Mouse (Mus musculus) lung, postnatal 14 days (tissue): Measurements from ENCODE around the gene Vmo1.
A peak's percentile ranks its signal among the peaks of the same experiment; 100 is the strongest.
"Not testable (repeated sequence)": the region's sequence is repeated elsewhere in the genome, so short reads cannot be mapped to it uniquely, and the experiment has no call there.

Experiments
- DNase-seq: peaks from one replicate; pipeline ENCODE4 v3.0.0; 2021

Vmo1 gene

GRCm38 (mm10) chr11:70518923-70519322 lies 4.5 kb upstream of the Vmo1 start, which contains the start of gene Gltpd2:
TSS of gene Gltpd2 (plus strand) at chr11:70519196.
- DNase-seq: no peak

DNA sequence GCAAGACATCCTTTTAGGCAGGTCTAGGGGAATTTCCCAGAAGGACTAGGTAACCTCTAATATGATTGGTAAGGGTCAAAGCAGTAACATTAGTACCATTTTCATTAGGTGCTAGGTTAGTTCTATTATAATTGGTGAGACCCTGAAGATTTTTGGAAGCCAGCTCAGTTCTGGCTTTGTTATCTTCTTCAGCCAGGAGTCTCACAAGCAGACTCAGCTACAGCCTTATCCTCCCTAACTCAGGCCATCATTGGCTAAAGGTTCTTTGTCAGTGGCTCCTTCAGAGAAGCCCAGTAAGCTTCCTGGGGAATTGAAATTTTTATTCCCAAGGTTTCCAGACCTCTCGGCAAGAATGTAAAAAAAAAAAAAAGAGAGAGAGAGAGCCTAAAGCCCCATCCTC lies 4.0 kb upstream of the Vmo1 start:
- no peak for DNase-seq

DNA sequence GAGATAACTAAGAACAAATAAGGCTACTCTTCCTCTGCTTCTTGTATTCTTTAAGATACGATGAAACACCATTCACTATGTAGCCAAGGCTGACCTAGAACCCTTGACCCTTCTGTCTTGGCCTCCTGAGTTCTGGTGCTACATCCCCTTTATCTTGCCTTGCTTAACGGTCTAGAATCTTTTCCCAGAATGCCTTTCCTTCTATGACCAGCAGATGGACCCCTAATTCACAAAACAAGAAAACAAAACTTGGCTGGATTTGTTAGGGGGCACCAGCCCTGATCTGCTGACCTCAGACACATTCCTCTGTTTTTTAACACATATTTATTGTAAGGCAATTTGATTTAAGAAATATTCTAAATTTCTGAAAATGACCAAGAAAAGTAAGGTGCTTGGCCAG lies 1.9 kb upstream of the Vmo1 start:
- peak; percentile 37 for DNase-seq

- no peak for DNase-seq
These were observed 896 bp downstream of the Vmo1 start for GRCm38 (mm10) chr11:70513520-70513919.

DNA sequence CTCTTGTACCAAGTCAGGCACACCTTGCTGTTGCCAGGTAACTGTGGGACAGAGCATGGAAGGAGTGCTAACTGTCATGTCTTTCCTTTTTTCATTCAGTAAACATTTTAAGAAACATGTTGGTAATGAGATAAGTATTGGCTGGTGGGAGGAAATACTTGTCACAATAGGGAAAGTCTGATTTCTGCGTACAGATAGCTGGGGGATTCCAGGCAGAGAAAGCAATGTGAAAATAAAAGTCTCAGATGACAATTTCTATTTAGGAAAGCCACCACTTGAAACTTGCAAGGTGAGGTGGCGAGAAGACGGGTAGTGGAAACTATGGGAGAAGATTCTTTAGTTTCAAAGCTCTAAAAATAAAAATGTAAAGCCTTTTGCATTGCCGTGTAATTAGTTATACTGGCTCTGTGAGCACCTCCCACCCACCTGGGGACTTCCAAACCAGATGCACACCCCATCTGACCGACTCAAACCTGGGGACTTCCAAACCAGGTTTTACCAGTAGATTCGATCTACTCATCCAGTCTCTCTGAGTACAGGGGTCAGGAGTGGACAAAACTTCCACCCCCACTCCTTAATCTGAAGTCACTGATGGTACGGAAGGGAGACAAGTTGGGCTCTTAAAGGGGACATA lies 1.6 kb downstream of the Vmo1 start:
- no peak for DNase-seq

DNA sequence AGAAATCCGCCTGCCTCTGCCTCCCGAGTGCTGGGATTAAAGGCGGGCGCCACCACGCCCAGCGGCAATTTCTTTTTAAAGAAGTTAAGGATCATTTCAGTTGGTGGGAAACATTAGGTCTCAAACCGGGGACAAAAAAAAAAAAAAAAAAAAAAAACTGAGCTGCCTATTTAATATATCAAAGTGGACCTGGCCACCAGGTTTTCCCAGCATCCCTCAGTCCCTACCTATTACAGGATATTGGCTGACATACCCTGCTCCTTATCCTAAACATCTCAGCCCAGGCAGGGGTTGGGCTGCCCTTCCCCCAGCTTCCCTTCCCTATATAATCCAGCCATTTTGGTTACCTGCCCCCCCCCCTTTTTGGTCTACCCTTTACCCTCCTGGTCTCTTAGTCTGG lies 2.6 kb downstream of the Vmo1 start:
- no peak for DNase-seq

DNA sequence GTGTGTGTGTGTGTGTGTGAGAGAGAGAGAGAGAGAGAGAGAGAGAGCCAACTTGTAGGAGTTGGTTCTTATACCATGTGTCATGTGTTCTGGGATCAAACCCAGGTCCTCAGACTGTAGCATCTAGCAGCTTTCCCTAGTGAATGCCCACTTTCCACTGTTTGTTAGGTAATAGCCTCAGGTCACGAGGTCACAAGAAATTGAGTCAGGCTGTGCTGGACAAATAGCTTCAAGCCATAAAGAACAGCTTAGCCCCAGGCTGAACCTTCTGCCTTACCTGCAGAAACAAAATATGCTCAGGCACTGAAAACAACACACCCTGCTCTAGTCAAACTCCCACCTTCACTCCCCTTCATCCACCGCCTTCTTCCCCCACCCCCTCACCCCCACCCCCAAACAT lies 3.2 kb downstream of the Vmo1 start:
- no peak for DNase-seq

GRCm38 (mm10) chr11:70509753-70510564 lies 4.5 kb downstream of the Vmo1 start:
- peak; percentile 51 for DNase-seq

DNA sequence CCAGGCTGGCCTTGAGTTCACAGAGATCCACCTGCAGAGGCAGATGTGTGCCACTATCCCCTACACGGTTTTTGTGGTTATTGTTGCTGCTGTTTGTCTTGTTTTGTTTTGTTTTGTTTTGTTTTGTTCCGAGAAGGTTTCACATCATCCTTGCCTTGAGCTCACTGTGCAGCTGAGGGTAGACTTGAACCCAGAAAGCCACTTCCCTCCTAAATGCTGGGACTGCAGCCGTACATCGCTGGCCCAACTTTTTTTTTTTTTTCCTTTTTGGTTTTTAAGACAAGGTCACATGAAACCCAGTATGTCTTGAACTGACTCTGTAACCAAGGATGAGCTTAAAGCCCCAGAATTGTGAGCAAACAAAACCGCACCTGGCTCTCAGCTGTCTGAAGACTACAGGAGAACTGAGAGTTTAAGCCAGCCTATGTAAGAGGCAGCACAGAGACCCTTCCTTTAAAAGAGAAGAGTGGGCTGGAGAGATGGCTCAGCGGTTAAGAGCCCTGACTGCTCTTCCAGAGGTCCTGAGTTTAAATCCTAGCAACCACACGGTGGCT lies 7.4 kb downstream of the Vmo1 start:
- DNase-seq: no peak

- DNase-seq: peak; percentile 86
These were observed 8.0 kb downstream of the Vmo1 start for GRCm38 (mm10) chr11:70506385-70506784.

DNA sequence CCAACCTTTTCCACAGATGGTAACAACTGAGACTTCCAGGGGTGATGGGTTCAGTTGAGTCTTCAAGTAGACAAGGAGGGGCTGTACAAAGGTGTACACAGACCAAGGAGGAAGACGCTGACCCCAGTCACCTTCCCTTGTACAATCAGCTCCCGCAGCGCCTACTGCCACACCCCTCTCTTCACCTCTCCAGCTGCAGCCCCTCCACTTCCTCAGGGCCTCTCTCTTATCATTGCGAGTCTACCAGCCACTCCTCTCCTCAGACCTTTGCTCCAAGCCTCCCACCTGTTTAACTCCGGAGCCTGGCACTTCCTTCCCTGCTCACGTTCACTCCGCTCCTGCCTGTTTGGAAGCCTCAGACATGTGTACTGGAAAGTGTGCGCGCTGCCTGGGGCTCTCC lies 9.4 kb downstream of the Vmo1 start, which contains the start of gene Tm4sf5:
TSS of gene Tm4sf5 (plus strand) at position 275 of the 400 bp plus-strand sequence.
- no peak for DNase-seq

DNA sequence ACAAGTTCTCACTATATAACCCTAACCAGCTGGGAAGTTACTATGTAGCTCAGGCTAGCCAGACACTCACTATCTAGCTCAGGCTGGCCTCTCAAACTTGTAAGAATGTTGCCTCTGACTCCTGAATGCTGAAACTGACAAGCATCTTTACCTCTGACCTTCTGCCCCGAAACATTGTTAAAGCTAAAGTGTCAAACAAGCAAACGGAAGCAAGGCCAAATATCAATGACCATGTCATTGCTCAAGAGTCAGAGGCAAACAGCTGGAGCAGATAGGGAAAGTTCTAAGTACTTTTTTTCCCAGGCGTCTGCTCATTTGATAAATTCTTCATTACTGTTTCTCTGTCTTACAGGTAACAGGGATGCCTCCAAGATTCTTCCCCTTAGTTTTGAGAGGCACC lies 12.4 kb downstream of the Vmo1 start:
- DNase-seq: no peak

- DNase-seq: no peak
These were observed 14.0 kb downstream of the Vmo1 start for GRCm38 (mm10) chr11:70500476-70500812.

DNA sequence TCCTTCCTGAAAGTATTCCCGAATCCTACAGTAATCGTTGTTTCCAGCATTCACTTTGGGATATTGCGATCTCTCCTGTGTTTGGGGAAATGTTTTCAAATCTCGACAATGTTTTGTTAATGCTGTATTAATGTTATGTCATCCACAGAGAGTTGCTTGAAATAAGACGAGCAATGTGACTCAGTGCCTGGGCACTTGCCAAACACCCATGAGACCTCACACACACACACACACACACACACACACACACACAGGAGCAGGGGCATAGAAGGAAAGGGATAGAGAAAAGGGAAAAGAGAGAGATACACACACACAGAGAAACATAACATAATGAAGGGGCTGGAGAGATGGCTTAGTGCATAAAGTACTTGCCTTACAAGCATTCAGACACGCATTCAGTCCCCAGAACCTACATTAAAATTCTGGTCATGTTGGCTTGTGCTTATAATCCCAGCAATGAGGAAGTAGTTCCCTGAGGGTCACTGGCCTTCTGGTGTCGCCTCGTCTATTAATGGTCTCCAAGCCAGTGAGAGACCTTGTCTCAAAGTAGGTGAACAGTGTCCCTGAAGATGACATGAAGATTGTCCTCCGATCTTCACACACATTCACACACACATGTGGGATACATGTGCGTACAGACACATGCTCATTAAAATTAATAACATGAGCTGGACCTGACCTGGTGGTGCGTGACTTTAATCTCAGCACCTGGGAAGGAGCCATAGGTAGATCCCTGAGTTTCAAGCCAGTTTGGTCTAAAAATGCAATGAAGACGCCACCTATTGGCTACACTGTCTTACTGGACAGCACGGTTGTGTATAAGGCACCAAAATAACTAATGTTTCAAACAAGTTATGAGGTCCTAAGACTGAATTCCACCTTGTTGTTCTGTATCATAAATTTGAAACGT lies 14.6 kb downstream of the Vmo1 start:
- peak; percentile 59 for DNase-seq

- DNase-seq: no peak
These were observed 24.7 kb downstream of the Vmo1 start for GRCm38 (mm10) chr11:70489684-70490083.

DNA sequence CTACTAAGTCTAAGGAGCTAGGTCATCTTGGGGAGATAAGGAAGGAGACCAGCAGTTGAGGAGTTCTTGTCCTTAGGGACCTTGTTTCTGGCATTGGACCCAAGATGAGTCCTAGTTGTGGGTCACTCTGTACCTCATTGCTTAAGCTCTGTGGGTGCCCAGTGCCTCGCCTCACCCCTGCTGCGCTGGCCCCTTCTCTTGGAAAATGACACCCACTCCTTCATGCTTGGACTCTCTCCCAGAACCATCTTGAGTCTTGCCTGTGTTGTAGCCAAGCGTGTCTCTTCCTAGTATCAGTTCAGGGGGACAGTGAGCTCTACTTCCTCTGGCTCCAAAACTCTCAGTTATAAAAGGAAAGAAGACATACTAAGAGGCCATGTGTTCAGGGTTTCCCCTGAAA lies 25.3 kb downstream of the Vmo1 start:
- no peak for DNase-seq

- DNase-seq: no peak
These were observed 26.6 kb downstream of the Vmo1 start for GRCm38 (mm10) chr11:70487816-70488215.

DNA sequence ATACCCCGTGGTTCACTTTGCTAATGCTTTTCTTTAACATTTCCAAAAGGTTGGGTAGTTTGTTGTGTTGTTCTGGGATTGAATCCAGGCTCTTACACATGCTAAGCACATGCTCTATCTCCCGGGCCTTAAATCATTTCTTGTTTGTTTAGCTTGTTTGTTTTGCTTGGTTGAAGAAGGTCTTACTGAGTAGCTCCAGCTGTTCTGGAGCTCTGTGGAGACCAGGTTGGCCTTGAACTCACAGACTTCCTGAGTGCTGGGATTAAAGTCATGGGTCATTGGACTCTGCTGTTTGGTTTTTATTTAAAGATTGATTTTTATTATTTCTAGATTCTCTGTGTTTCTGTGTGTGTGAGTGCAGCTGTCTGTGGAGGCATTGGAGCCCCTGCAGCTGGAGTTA lies 28.9 kb downstream of the Vmo1 start:
- no peak for DNase-seq

DNA sequence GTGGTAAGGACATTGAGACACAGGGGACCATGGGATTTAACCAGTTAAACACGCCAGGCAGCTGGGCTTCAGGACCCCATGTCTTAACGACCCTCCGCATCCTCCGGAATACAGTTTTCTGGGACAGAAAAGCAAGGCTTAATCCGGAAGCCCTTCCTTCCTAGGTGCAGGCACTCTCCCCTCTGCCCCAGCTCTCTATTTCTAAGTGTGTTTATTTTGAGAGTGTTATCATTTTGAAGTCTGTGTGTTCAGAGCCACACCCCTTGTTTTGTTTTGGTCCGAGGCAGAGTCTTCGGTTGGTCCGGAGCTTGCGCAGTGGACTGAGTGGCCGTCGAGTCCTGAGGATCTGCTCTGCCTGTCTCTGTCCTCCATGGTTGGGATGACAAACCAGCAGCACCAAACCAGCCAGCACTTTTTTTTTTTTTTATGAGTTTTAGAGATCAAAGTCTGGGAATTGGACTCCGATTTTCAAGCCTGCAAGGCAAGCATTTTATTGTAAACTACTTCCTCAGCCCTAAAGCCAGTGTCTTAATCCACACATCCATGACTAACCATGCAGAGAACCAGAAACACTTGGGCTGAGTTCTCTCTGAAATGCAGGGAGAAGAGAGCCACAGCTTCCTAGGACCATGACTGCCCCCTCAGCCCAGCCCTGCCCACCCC lies 39.4 kb downstream of the Vmo1 start:
- no peak for DNase-seq

- not testable (repeated sequence) for DNase-seq
These were observed 41.1 kb downstream of the Vmo1 start for GRCm38 (mm10) chr11:70473291-70473690.

GRCm38 (mm10) chr11:70472716-70473115 lies 41.7 kb downstream of the Vmo1 start:
- DNase-seq: no peak

DNA sequence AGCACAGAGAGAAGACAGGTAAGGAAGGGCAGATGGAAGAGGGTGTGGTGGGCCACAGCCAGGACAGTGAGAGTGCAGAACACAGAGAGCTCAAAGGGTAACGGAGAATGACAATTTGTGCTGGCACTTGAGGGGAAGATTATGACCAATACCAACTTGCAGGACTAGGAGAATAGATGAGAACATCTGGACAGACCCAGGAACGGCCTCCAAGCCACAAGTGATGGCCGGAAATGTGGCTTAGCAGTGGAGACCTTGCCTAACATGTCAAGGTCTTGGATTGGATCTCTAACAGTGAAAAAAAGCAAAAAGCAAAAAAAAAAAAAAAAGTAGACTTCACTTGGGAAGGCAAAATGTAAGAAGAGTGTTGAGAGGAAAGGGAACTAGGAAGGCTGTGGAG lies 44.7 kb downstream of the Vmo1 start:
- no peak for DNase-seq
